Mouse (Mus musculus) embryonic fibroblast, embryonic 13.5 days (primary cell): ENCODE data around the gene Prok2. TPM values are rescaled to one million over a fixed set of nuclear protein-coding genes. Genes with fewer than 3 reads are reported as not detected.

Source experiments
- H3K27ac ChIP-seq: 2 replicates; pipeline ENCODE4 v1.5.1; 2012; ENCODE audit warnings: low read length, control low read depth, inconsistent platforms; ENCODE audit not compliant: insufficient read depth
- H3K4me1 ChIP-seq: 2 replicates; pipeline ENCODE4 v1.6.1; 2011; ENCODE audit warnings: low read length; ENCODE audit not compliant: control insufficient read depth, insufficient read depth
- H3K4me3 ChIP-seq: 2 replicates; pipeline ENCODE4 v1.5.1; 2011; ENCODE audit warnings: mild to moderate bottlenecking, control low read depth, low read length; ENCODE audit not compliant: insufficient read depth
- CTCF ChIP-seq: IDR thresholded peaks from 2 replicates; pipeline ENCODE4 v1.5.1; 2011; ENCODE audit warnings: mild to moderate bottlenecking, control low read depth, low read length, moderate library complexity, borderline replicate concordance; ENCODE audit not compliant: insufficient read depth
- POLR2A ChIP-seq: IDR thresholded peaks from 2 replicates; pipeline ENCODE4 v1.6.1; 2011; ENCODE audit warnings: low read depth, mild to moderate bottlenecking, control low read depth, low read length, moderate library complexity
- polyA plus RNA-seq: library from polyadenylated mRNA; stranded (reverse); fragments of >200 nt; gene quantifications from 2 replicates; pipeline ENCODE4 v1.2.4, GENCODE M21; 2011; ENCODE audit warnings: low read depth; ENCODE audit not compliant: missing spikeins, insufficient read length

Gene Prok2
- polyA plus RNA-seq, 1 experiment = not detected

GRCm38 (mm10) chr6:99692916-99693841 lies 33.0 kb downstream of the Prok2 start:
- Histone ChIP-seq H3K4me3 (peak overlapping the region; percentile 10; the same call in 1 of the 2 replicates), H3K4me1 (no peaks in the 10 kb centered on the region), H3K27ac (no peak overlapping the region)
- no peak for TF ChIP-seq POLR2A
- TF ChIP-seq CTCF = no peak

- H3K27ac ChIP-seq = no peak within 1 kb of the TSS
- no peaks in the 10 kb centered on the region for H3K4me1 ChIP-seq
- H3K4me3 ChIP-seq = peak within 1 kb of the TSS; percentile 28
- TF ChIP-seq POLR2A = no peak
- TF ChIP-seq CTCF = no peak
Observed at GRCm38 (mm10) chr6:99692206-99692915, 33.8 kb downstream of the Prok2 start, which contains the start of gene Gpr27. Gene Gpr27, plus strand, starts transcription at chr6:99692679.

GRCm38 (mm10) chr6:99691666-99692205 lies 34.5 kb downstream of the Prok2 start:
- no peak overlapping the region for H3K4me3 ChIP-seq
- no peaks in the 10 kb centered on the region for H3K4me1 ChIP-seq
- H3K27ac ChIP-seq = no peak overlapping the region
- TF ChIP-seq CTCF = no peak
- no peak for TF ChIP-seq POLR2A

GRCm38 (mm10) chr6:99688513-99688912 lies 37.7 kb downstream of the Prok2 start:
- H3K4me3 ChIP-seq = no peak overlapping the region
- H3K4me1 ChIP-seq = no peaks in the 10 kb centered on the region
- H3K27ac ChIP-seq = no peak overlapping the region
- TF ChIP-seq CTCF (no peak), POLR2A (no peak)

GRCm38 (mm10) chr6:99684899-99685298 lies 41.3 kb downstream of the Prok2 start:
- Histone ChIP-seq H3K27ac (no peak overlapping the region), H3K4me3 (no peak overlapping the region), H3K4me1 (no peaks in the 10 kb centered on the region)
- TF ChIP-seq POLR2A = no peak
- no peak for TF ChIP-seq CTCF

- no peak overlapping the region for H3K27ac ChIP-seq
- H3K4me3 ChIP-seq = no peak overlapping the region
- no peaks in the 10 kb centered on the region for H3K4me1 ChIP-seq
- TF ChIP-seq CTCF = no peak
- TF ChIP-seq POLR2A = no peak
Observed at GRCm38 (mm10) chr6:99683974-99684373, 42.2 kb downstream of the Prok2 start.

- TF ChIP-seq POLR2A = no peak
- no peak for TF ChIP-seq CTCF
- H3K4me1 ChIP-seq = no peaks in the 10 kb centered on the region
- H3K4me3 ChIP-seq = no peak overlapping the region
- H3K27ac ChIP-seq = no peak overlapping the region
Observed at GRCm38 (mm10) chr6:99678108-99678507, 48.1 kb downstream of the Prok2 start.

- no peaks in the 10 kb centered on the region for H3K4me1 ChIP-seq
- no peak overlapping the region for H3K27ac ChIP-seq
- TF ChIP-seq CTCF = no peak
- TF ChIP-seq POLR2A = no peak
- H3K4me3 ChIP-seq = no peak overlapping the region
Observed at GRCm38 (mm10) chr6:99677325-99677724, 48.9 kb downstream of the Prok2 start.

- TF ChIP-seq CTCF (no peak), POLR2A (no peak)
- Histone ChIP-seq H3K27ac (no peak overlapping the region), H3K4me3 (no peak overlapping the region), H3K4me1 (no peaks in the 10 kb centered on the region)
Observed at GRCm38 (mm10) chr6:99674482-99674881, 51.7 kb downstream of the Prok2 start.
